Mouse (Mus musculus) right cerebral cortex, adult 18-20 months (tissue): ENCODE measurements around the gene Cdc25b.

Experiments
- DNase-seq: peaks from one replicate; pipeline ENCODE4 v3.0.0; 2022; ENCODE audit warnings: mixed read lengths

Cdc25b gene

GRCm38 (mm10) chr2:131186771-131187601 lies at the start of gene Cdc25b, which contains the start of gene Spef1:
Gene Cdc25b, plus strand, starts transcription at chr2:131186949.
Gene Spef1, minus strand, starts transcription at chr2:131187282.
- DNase-seq, result peak; percentile 83

- no peak for DNase-seq
Measured at GRCm38 (mm10) chr2:131138296-131138695, 48.5 kb upstream of the Cdc25b start.

GRCm38 (mm10) chr2:131138760-131139159 lies 48.0 kb upstream of the Cdc25b start:
- DNase-seq, result no peak

- no peak for DNase-seq
Measured at GRCm38 (mm10) chr2:131139287-131139686, 47.5 kb upstream of the Cdc25b start.

- no peak for DNase-seq
Measured at GRCm38 (mm10) chr2:131139886-131140532, 46.7 kb upstream of the Cdc25b start.

GRCm38 (mm10) chr2:131140533-131140905 lies 46.2 kb upstream of the Cdc25b start:
- no peak for DNase-seq

GRCm38 (mm10) chr2:131141336-131141986 lies 45.3 kb upstream of the Cdc25b start:
- DNase-seq, result no peak

GRCm38 (mm10) chr2:131142592-131142991 lies 44.2 kb upstream of the Cdc25b start:
- DNase-seq, result peak; percentile 26

- no peak for DNase-seq
Measured at GRCm38 (mm10) chr2:131143007-131143780, 43.6 kb upstream of the Cdc25b start.

- DNase-seq, result no peak
Measured at GRCm38 (mm10) chr2:131145121-131145520, 41.6 kb upstream of the Cdc25b start.

- DNase-seq, result no peak
Measured at GRCm38 (mm10) chr2:131145536-131145935, 41.2 kb upstream of the Cdc25b start.

GRCm38 (mm10) chr2:131146193-131147042 lies 40.3 kb upstream of the Cdc25b start:
- DNase-seq, result peak; percentile 63

GRCm38 (mm10) chr2:131147043-131147365 lies 39.7 kb upstream of the Cdc25b start:
- DNase-seq, result no peak

- no peak for DNase-seq
Measured at GRCm38 (mm10) chr2:131148353-131149253, 38.1 kb upstream of the Cdc25b start.

- no peak for DNase-seq
Measured at GRCm38 (mm10) chr2:131149254-131149578, 37.5 kb upstream of the Cdc25b start.

GRCm38 (mm10) chr2:131152166-131152730 lies 34.5 kb upstream of the Cdc25b start:
- DNase-seq, result no peak

- no peak for DNase-seq
Measured at GRCm38 (mm10) chr2:131154036-131154435, 32.7 kb upstream of the Cdc25b start.

- DNase-seq, result no peak
Measured at GRCm38 (mm10) chr2:131156987-131157386, 29.8 kb upstream of the Cdc25b start.

- peak; percentile 32 for DNase-seq
Measured at GRCm38 (mm10) chr2:131159491-131159910, 27.2 kb upstream of the Cdc25b start.

GRCm38 (mm10) chr2:131159938-131160581 lies 26.7 kb upstream of the Cdc25b start, which contains the start of gene 1700037H04Rik:
Gene 1700037H04Rik, minus strand, starts transcription at chr2:131160081.
- peak; percentile 97 for DNase-seq
